Mouse (Mus musculus) yolk sac, embryonic 10.5 days (tissue): ENCODE results near the gene Cfap44.
"Not testable (repeated sequence)": the region's sequence is repeated elsewhere in the genome, so short reads cannot be mapped to it uniquely, and the experiment has no call there.

ENCODE experiments used
- DNase-seq: peaks from one replicate; pipeline ENCODE4 v3.0.0-alpha.2; 2017; ENCODE audit warnings: low spot score

Gene Cfap44

GRCm38 (mm10) chr16:44430021-44430420 is 35.4 kb downstream of the Cfap44 start:
- DNase-seq, result no peak

- no peak for DNase-seq
Measured at GRCm38 (mm10) chr16:44434931-44435330, 40.3 kb downstream of the Cfap44 start.

GRCm38 (mm10) chr16:44435481-44435880 is 40.9 kb downstream of the Cfap44 start:
- no peak for DNase-seq

GRCm38 (mm10) chr16:44441913-44442312 is 47.3 kb downstream of the Cfap44 start:
- DNase-seq, result not testable (repeated sequence)

GRCm38 (mm10) chr16:44457858-44458257 is 63.3 kb downstream of the Cfap44 start:
- DNase-seq, result no peak

- no peak for DNase-seq
Measured at GRCm38 (mm10) chr16:44458826-44459225, 64.2 kb downstream of the Cfap44 start.

- no peak for DNase-seq
Measured at GRCm38 (mm10) chr16:44460922-44461321, 66.3 kb downstream of the Cfap44 start.

- no peak for DNase-seq
Measured at GRCm38 (mm10) chr16:44475281-44475680, 80.7 kb downstream of the Cfap44 start.

GRCm38 (mm10) chr16:44475682-44476375 is 81.2 kb downstream of the Cfap44 start:
- no peak for DNase-seq

- DNase-seq, result no peak
Measured at GRCm38 (mm10) chr16:44478767-44479166, 84.2 kb downstream of the Cfap44 start.

GRCm38 (mm10) chr16:44479852-44480251 is 85.3 kb downstream of the Cfap44 start:
- DNase-seq, result no peak

GRCm38 (mm10) chr16:44480616-44481015 is 86.0 kb downstream of the Cfap44 start:
- no peak for DNase-seq

- DNase-seq, result no peak
Measured at GRCm38 (mm10) chr16:44481599-44482593, 87.3 kb downstream of the Cfap44 start.

GRCm38 (mm10) chr16:44484079-44484478 is 89.5 kb downstream of the Cfap44 start:
- DNase-seq, result peak; percentile 48

- DNase-seq, result no peak
Measured at GRCm38 (mm10) chr16:44484831-44485230, 90.2 kb downstream of the Cfap44 start.

GRCm38 (mm10) chr16:44485691-44486090 is 91.1 kb downstream of the Cfap44 start:
- no peak for DNase-seq

GRCm38 (mm10) chr16:44486612-44487011 is 92.0 kb downstream of the Cfap44 start:
- DNase-seq, result no peak

- no peak for DNase-seq
Measured at GRCm38 (mm10) chr16:44487194-44487593, 92.6 kb downstream of the Cfap44 start.

- no peak for DNase-seq
Measured at GRCm38 (mm10) chr16:44491051-44491450, 96.5 kb downstream of the Cfap44 start.

GRCm38 (mm10) chr16:44492151-44492550 is 97.6 kb downstream of the Cfap44 start:
- no peak for DNase-seq

- no peak for DNase-seq
Measured at GRCm38 (mm10) chr16:44492706-44493105, 98.1 kb downstream of the Cfap44 start.

- DNase-seq, result no peak
Measured at GRCm38 (mm10) chr16:44493868-44494267, 99.3 kb downstream of the Cfap44 start.
